Mouse (Mus musculus): Measurements from ENCODE around the gene Nyap2.

- TF ChIP-seq POLR2A (IDR thresholded peaks at IDR 0.05; ENCODE audit: control insufficient read depth, extremely low read depth, insufficient read depth, low read length, poor library complexity) (no peak), CTCF (IDR thresholded peaks at IDR 0.05; ENCODE audit: borderline replicate concordance, control insufficient read depth, extremely low read depth, insufficient read depth, low read length, poor library complexity) (no peak)
These were observed 13.9 kb upstream of the Nyap2 start for GRCm38 (mm10) chr1:81062811-81063210.

All from thymus, adult 2 months (tissue).